Mouse (Mus musculus) kidney, adult 2 months (tissue): ENCODE measurements around the gene Nol4l.

ENCODE experiments used
- CTCF ChIP-seq: fragments of 200-500 bp; conservative IDR thresholded peaks from 2 replicates; pipeline ENCODE4 v1.5.1; 2011; ENCODE audit warnings: low read depth, mild to moderate bottlenecking, control low read depth, low read length, moderate library complexity, mixed read lengths; ENCODE audit not compliant: insufficient read depth, insufficient read length
- POLR2A ChIP-seq: fragments of 200-500 bp; IDR thresholded peaks from one replicate; pipeline ENCODE4 v1.6.1; 2011; ENCODE audit warnings: low read depth, low read length, control low read depth

- TF ChIP-seq CTCF (no peak), POLR2A (no peak)
Measured at GRCm38 (mm10) chr2:153506385-153506784, 23.4 kb downstream of the Nol4l start.
